Mouse (Mus musculus) heart, adult 18-20 months (tissue): Measurements from ENCODE around the gene Rgs16. TPM values are rescaled to one million over a fixed set of nuclear protein-coding genes. Genes with fewer than 3 reads are reported as not detected.
A peak's percentile ranks its signal among the peaks of the same experiment; 100 is the strongest.

Experiments
- DNase-seq, 2 experiments: peaks; one replicate each; pipeline ENCODE4 v3.0.0; 2021 to 2022; ENCODE audit warnings: mixed read lengths in 1 of 2
- total RNA-seq, 2 experiments: library from RNA; stranded (reverse); gene quantifications; 2 replicates each; pipeline ENCODE4 v1.2.3; 2021

The Rgs16 gene
- total RNA-seq, 2 experiments from 2014 or later = 1.2 to 1.5 TPM

DNA sequence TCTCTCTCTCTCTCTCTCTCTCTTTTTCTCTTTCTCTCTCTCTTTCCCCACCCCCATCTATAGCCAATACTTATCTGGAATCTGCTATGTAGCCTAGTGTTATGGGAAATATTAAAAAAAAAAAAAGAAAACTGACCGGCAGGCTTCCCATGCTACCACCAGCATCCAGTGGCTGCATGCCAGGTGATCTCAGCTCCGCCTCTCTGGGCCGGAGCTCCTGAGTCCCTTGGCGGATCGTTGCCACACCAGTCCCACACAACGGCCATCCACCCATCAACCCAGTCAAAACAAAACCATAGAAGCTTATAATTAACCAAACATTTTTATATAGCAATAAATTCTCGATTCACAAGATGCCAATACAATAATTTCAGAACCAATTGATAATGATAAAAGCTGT, 19.2 kb upstream of the Rgs16 start:
- no peak for DNase-seq

DNA sequence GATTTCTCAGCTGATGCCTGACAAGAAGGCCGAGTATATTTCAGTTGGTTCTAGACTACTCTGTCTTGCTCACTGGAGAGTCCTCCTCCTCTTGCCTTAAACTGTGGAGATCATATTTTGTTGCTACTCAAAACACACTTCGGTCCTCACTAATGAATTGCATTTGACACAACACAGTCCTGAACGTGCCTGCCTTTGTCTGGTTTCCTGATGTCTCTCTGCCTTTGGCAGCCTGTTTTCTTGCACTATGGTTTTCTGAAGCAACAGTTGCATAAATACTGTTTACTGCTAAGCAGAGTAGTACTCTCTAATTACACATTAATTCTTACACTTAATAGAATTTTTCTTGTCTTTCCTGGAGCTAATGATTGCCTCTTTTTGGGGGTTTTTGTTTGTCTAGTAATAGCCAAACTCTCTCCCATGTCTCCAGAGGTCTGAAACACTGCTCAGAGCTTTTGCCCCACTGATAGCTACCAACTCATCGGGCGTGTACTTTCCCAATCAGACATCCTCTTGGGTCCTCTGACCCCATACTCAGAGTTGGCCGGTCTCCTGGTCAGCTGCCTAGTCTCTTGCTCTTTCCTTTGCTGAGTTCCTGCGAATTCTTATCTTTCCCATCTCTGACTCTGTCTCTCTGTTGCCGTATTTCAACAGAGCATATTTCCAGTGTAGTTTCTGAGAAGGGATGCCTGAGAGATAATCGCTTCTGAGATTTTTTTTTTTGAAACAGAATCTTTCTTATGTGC, 18.4 kb upstream of the Rgs16 start:
- DNase-seq = no peak

DNA sequence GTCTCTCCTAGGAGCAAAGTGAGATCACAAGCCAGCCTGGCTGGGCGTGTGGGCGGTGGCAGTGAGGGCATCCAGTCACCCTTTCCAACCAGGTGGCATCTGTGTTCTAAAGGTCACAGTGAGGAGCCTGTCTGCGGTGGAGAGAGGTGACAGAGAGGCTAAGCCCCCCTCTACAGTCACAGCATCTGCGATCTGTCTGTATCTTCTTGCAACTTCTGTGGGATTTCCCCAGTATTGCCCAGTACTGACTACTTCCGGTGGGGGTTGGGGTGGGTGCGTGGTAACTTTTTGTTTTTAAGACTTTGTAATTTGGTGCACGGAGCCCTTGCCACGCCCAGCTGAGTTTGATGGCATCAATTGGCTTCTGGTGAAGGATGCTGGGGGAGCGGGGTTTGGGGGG, 16.7 kb upstream of the Rgs16 start:
- no peak for DNase-seq

DNA sequence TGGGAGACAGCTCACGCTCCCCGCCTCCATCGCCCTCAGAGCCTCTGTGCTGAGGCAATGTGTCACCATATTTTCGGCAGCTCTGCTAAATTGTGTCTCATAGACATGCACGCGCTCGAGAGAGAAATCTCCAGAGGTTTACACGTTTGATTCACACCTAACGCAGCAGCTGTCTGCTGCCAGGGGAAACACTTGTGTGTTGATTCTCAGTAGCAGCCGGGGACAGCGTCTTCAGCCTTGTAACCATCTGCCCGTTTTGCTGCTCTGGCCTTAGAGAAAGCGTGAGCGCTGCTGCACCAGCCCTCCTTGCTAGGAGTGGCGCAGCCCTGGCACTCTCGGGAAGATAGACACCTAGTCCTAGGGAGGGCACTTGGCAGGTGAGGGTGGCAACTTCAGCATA, 13.5 kb upstream of the Rgs16 start:
- DNase-seq = no peak

DNA sequence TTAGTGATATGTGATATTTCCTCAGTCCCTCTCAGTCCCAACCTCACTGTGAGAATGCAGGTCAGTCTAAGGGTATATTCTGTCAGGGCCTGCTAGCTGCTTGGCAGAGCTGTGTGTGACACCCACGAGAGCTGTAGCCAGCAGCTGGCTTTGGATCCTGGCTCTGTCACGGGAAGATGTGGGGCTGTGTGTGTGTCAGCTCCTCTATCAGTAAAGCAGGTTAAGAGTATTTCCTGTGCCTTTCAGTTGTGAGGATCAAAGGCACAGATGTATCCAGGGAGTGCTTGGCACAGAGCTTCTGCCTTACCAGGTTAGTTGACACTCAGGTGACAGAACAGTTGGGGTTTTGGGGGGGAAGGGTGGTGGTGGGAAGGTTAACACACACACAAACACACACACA, 10.3 kb upstream of the Rgs16 start:
- DNase-seq = no peak

DNA sequence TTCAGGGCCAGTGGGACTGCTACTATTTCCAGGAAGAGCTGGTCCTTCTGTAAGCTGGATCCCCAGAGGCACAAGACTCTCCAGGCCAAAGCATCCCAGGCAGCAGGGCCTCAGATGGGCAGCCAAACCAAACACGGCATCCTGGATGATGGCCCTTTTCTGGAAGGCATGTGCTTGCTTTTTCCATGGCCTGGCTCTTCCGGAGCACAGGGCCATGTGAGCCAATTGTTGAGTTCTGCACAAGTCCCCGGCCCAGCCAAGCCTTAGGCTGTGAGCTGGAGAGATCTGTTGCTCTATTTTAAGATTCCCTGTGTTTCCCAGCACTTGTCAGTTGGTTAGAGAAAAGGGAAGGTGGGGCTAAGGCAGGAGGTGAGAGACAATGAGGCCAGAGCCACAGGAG, 9.5 kb upstream of the Rgs16 start:
- DNase-seq = peak; percentile 79 to 88

DNA sequence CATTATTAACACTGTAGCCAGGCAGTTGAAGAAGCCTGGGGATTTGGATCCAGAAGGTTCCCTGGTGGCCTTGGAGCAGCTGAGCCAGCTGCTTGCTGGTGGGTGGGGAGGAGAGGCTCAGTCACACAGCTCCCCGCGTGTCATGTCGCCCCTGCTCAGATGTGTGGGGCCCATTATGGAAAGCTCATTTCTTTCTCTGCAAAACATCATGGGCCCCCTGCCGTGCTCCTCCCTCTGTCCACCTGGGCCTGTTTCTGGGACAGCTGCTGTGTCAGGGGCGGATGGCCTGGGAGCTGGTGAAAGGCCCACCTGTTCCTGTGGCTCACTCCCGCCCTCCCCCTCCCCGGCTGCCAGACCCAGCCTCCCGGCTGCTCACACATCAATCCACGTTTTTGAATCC, 7.0 kb upstream of the Rgs16 start:
- no peak for DNase-seq

DNA sequence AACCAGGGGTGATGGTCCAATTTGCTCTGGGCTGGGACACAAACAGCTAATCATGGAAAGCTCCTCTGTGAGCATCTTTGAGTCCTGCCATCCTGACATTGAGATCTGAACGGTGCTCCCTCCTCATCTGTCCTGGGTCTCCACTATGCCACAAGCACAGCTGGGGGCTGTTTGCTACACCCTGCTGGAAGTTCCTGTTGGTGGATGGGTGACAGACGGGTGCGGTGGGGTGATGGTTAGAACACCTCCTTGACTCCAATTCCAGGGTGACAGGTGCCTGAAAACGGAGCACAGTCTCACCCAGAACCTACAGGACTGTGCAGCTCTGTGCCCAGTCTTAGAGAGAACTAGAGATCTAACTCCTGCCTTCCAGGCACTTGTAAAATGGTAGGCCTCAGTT, 5.3 kb upstream of the Rgs16 start:
- no peak for DNase-seq

DNA sequence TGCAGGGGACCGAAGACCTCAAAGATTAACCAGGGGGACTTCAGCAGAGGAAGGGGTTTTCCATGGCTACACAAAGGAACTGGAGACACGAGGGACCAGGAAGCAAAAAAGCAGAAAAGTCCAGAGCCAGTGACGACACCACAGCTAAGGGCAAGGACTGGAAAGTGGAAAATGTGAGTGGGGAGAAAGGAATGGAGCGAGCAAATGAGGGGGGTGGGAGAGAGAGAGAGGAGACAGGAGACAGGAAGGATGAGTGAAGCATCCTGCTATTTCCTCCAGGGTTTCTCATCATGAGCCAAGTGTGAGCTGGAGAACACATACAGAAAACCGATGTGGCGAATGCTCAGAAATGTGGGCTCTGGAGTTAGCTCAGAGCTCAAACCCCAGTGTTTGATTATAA, 4.1 kb upstream of the Rgs16 start:
- no peak for DNase-seq

DNA sequence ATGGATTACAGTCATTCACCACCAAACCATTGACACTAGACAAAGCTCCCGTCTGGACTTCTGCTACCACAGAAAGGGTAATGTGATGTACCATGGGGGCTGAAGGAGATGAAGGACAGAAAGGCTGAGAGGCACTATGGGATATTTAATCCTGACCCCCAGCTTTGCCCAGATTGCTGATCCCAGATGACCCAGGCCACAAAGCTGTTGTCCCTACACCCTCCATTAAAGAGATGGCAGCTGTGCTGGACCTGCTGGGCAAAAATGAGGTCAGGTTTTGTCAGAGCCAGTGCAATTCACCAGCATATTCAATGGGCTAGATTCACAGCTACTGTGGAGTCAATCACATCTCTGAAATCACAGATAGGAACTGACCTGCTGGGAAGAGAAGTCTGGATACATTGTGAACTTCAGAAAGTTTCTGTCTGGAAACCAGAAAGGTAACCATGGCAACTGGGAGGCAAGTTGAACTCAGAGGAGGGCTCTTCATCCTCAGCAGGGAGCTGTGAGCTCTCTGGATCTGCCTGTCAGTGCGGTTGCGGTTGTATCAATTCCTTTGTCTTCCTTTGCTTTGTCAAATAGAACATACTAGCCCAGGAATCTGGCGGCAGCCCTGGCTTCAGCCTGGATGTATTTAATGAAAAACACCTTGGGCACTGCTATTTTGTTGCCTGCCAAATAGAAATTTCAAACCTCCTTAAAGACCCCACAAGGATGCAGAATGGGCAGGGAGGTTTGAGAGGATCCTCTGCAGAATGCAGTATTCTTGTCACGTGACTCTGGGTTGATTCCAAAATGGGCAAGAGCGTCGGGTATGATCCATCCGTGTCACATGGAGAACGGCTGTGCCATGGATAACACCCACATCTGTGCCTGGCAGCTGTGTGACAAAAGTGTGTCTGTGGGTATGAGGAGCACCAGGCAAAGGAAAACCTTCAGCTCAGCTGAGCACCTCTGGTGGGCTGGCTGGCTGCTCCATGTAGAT, 2.8 kb upstream of the Rgs16 start:
- no peak for DNase-seq

DNA sequence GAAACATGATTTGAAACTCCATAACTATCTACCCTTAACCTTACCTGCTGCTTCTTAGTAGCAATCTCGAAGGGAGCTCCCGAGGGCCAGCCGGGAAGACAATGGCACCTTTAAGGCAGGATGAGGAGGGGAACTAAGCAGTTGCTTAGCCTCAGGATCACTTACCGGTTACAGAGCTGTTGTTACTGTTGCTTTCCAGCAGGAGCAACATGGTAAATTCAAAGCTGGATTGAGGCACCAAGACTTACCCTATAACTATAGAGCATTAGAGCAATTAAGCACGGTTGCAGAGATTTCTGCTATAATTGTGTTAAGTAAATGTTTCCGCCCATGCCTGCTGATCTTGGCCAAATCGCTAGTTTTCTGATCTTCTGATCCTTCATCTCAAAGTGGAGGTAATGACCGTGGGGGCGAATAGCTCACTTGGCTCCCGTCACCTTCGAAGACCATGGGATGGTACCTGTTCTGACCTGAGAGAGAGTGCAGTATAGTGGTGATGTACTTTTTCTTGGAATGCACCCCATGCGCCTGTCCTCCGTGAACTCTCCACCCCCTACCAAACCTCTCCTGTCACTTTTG, 623 bp upstream of the Rgs16 start:
- DNase-seq = no peak

DNA sequence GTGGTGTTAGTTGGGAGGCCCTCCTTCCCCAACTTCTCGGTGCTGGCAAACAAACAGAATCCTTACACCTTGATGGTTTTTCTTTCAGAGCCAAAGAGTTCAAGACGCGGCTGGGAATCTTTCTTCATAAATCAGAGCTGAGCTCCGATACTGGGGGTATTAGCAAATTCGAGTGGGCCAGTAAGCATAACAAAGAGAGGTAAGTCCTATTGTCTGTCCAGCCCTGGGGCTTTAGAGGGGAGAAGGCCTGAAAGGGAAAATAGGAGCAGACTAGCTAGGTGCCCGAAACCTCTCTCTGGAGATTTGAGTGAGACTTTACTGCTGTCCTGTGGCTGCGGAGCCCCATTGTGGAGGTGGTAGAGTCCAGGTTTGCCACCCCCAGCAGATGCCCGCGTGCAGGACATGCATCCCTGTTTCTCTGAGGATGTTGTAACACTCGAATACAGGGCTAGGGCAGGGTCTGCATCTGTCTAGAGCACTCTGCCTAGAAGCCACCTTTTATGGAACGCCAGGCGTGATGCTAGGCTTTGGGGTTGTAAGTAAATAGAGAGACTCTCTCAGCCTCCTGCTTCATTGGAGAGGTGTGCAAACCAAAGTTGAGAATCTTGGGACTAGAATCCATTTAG, 739 bp downstream of the Rgs16 start:
- no peak for DNase-seq

DNA sequence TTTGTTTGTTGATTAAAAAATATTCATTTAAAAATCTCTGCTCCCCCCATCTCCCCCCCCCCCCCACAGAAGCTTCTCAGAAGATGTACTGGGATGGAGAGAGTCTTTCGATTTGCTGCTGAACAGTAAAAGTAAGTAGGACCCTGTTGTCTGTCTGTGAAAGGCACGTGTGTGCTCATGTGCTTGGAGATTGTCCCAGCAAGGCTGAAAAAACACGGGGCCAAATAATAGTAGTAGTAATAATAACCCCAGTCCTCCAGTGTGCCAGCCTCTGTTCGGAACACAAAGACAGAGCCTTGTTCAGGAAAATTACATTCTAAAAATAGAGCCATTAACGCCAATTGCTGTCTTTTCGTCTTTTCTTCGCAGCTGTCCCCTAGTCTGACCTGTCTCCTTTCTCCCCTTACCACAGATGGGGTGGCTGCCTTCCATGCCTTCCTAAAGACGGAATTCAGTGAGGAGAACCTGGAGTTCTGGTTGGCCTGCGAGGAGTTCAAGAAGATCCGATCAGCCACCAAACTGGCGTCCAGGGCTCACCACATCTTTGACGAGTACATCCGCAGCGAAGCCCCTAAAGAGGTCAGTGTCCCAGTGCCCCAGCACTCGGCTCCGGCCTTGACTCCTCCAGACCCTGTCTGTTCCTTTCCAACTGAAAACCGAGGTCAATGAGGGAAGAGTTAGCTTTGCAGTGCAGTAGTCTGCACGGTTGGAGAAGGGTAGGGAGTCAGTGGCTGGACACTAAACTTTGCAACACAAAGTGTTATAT, 1.6 kb downstream of the Rgs16 start:
- peak in 1 of 2 experiments; percentile 29 for DNase-seq

DNA sequence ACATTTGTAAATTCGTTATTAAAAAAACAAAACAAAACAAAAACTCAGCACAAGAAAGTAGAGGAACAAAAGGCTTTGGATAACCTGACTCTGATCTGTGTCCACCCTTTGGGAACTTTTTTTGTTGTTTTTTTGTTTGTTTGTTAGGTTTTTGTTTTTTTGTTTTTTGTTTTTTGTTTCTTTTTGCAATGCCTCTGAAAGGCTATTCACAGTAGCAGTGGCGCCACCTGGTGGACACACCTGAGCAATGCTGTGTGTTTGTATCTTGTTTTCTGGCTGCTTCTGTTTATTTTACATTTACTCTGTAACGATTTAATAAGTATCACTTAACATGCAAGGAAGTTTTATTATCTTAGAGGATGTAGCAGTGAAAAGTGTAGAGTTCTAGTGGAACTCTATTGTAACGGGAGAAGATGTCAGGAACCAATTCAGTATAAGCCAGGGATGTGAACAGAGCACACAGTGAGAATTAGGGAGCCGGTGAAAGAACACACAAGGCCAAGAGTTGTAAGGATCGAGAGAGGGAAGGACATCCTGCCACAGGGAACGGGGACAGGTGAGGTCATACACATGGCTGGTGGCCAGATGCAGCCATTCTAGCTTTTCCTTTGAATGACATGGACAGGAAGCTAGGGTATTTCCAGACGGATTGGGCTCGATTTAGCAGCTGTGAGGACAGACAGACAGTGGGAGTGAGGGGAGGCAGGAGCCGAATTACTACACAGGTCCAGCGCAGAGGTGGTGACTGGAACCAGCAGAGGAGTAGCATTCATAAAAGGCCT, 2.4 kb downstream of the Rgs16 start:
- peak; percentile 58 to 91 for DNase-seq

DNA sequence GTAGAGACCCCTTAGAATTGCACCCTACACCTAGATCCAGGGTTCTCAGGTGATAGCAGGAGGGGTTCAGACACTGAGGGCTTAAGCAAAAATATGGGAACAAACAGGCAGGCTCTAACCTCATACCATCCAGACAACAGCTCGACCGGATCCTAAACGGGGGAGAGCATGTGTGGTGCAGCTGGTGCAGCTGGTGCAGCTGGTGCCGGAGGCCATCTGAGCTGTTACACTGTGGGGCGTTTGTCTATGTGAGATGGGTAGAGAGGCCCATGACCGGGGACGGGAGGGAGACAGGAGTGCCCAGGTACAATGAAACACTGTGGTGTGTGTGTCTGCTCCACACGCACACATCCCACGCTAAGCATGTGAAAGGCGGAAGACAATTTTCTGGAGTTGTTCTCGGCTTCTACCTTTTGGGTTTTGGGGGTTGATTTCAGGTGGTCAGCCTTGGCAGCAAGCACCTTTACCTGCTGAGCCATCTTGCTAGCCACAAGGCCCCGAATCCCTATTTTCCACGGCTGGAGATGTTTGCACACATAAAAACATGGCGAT, 6.0 kb downstream of the Rgs16 start:
- DNase-seq = no peak

DNA sequence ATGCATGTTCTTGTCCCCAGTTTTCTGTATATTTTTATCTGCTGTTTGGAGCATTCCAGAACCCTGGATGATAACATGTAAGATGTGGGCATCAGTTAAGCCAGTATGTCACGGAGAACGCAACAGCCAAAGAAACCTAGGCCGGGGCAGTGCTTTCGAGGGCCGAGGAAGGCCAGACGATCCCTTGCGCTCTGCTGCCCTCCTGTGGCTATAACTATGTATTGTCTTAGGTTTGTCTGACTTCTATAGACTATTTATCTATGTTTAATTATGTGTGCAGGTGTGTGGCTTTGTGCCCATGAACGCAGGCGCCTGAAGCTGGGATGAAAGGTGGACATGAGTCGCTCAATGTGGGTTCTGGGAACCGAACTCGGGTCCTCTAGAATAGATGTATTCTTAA, 6.6 kb downstream of the Rgs16 start:
- DNase-seq = peak; percentile 74 to 86

DNA sequence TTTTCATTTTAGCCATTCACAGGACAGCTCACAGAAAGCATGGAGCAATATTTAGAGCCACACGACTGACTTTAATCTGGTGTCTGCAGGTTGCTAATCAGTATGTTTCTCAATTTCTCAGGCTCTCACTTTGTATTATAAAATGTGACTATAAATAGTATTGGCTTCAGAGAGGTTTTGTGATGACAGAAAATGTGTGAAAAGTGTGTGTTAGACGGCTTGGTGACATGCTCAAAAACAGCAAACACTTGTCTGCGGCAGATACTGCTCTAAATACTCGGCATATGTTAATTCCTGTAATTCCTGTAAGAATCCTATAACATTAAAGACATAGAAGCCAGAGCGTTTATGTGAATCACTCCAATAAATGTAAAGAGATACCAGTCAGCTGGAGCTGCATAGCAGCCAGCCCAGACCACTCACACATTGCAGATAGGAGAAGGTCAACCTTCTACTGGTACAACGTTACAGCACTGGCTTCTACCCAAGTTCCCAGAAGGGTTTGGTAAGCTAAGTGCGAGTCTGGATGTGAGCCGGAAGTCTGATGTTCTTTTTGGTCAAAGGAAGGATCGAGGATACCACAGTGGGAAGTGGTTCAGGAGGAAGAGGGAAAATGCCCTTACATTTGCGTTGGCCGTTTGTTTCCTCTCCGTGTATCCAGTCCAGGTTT, 7.8 kb downstream of the Rgs16 start:
- peak in 1 of 2 experiments; percentile 40 for DNase-seq

DNA sequence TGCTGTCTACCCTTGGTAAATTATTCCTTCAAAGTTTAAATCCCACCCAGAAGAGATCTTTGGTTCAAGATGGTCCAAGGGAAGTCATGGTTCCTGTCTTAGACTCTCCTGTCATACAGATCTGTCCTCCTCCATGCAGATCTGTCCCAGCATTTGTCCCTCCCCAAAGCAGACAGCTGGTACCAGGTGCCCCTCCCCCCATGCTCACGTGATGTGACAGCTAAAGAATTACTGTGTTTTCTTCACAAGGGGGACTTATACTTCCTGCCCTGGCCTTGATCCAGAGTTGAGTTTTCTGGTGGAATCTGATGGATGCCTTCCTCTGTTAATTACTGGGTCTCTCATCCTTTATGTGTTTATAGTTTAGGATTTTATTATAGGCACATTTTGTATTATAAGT, 8.4 kb downstream of the Rgs16 start:
- DNase-seq = peak in 1 of 2 experiments; percentile 51

DNA sequence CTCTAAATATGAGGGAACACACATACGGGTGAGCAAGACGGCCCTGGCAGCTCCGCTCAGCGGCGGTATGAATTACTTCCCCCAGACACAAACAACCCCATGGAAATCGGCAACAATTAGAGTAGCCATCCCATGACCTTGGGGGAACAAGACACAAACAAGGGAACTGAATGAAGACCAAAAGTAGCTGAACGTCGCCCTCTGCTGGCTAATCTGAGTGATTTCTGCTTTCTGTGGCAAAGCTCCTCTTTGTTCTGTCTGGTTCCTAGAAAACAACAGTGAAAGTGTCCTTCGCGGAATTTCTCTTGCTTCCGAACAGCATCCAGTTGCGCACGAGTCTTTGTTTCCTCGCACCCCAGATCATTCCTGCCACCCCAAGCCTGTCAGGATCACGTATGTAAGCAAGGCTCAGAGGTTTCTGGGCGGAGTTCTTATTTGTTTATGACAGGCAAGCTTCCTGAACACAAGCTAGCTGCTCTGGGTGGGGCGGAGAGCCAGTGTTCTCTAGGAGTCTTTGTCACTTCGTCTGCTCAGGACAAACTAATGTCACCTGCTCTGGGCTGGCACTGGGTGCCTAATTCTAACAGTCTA, 9.2 kb downstream of the Rgs16 start, which contains the start of gene Rnasel:
Gene Rnasel (plus strand): TSS at position 216 of the 591 bp plus-strand sequence.
- DNase-seq = peak; percentile 80 to 86
